Mouse (Mus musculus) ES-E14 (cell line): ENCODE measurements around the gene Tmem190.

Experiments
- CHD2 ChIP-seq: IDR thresholded peaks from 2 replicates; pipeline ENCODE4 v1.6.1; 2014; ENCODE audit warnings: mild to moderate bottlenecking, low read depth, low read length, inconsistent platforms
- HCFC1 ChIP-seq: IDR thresholded peaks from 2 replicates; pipeline ENCODE4 v1.6.1; 2012; ENCODE audit warnings: low read length, inconsistent platforms, borderline replicate concordance; ENCODE audit not compliant: insufficient read depth
- MAFK ChIP-seq: IDR thresholded peaks from 2 replicates; pipeline ENCODE4 v1.6.1; 2014; ENCODE audit warnings: mild to moderate bottlenecking, low read depth, low read length, inconsistent platforms; ENCODE audit not compliant: insufficient read depth
- ZC3H11A ChIP-seq: IDR thresholded peaks from 2 replicates; pipeline ENCODE4 v1.6.1; 2012; ENCODE audit warnings: low read depth, mild to moderate bottlenecking, inconsistent platforms, low read length, borderline replicate concordance
- ZNF384 ChIP-seq: IDR thresholded peaks from 2 replicates; pipeline ENCODE4 v1.6.1; 2012; ENCODE audit warnings: low read depth, low read length, inconsistent platforms

DNA sequence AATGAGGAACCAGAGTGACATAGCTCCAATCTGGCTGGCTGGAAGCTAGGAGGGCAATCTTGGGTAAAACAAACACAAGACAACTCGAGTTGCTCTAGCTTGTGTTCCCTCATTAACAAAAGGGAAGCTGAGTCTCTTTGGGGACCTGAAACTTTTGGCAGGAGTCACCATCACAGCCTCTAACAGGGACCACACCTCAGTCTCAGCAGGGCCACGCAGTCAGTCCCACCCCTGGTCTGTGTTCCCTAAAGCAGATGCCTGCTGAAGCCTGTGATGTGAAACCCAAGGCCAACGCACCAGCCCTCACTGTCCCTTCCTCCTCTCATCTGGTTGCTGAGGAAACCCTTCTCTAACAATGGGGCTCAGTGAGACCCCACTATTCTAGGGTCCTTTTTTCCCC lies 607 bp upstream of the Tmem190 start:
- TF ChIP-seq HCFC1 (no peak), CHD2 (no peak), ZNF384 (no peak), ZC3H11A (no peak), MAFK (no peak)
